ENCODE assay signal across 10 mouse cellular contexts in the genomic region with DNA sequence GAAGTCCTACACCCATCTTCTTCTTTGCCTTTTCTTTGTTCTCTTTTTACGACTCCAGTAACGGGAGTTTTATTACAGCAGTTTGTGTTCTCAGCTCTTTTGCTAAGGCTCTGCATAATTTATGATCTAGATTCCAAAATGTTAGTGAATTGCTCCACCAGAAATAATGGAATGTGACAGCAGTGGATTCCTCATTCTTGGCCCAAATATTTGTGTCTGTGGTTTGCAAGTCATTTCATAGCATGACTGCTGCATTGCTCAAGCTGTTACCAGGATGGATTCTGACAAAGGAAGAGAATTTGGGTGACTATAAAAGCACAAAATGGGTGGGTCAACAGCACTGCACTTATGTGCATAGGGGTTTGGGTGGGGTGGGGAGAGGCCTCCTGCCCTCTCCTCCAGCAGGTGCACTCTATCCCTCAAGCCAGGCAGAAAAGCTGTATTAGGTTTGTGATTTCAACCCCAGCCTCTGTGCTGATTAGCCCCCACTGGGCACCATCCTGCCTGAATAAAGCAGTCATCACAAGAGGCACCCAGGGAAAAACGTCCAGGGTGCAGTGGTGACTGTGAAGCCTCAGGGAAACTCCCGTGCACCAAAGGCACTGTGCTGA.
DNase-seq lines count a peak whose midpoint lies in the region; ATAC-seq and TF ChIP-seq lines count a peak whose summit lies in the region.
"Had no signal": no experiment of that assay in that cellular context is flagged by ENCODE, and none has a peak within 500 bp of the region (broad histone marks: within the 10 kb centered on the region; RNA-seq: fewer than 3 reads in every experiment).

No protein-coding gene starts in this region.

- H3K4me2 ChIP-seq in neural tube, embryonic 12.5 days (replicated peaks) = no peak overlapping the region
- no peak overlapping the region for H3K4me2 ChIP-seq in hindbrain, embryonic 16.5 days (ENCODE audit: low read length)
- H3K4me2 ChIP-seq in stomach, postnatal 0 days (replicated peaks; ENCODE audit: low read depth) = no peak overlapping the region

- DNase-seq in heart, adult 2 months = no peak
- no peak for DNase-seq in heart, postnatal 14 days
- DNase-seq in neural tube, embryonic 10.5 days (ENCODE audit: extremely low spot score, low spot score) = no peak
- no peak for DNase-seq in stomach, postnatal 0 days (ENCODE audit: low spot score)
- DNase-seq in urinary bladder, postnatal 25 days (ENCODE audit: low spot score) = no peak
- no peak for DNase-seq in adrenal gland, adult 2 months
- DNase-seq: left cerebral cortex, postnatal 4 days had no signal

- no peak for ATAC-seq in neural tube, embryonic 12.5 days (ENCODE audit: low FRiP score, low read depth)
- no peak for ATAC-seq in hindbrain, embryonic 16.5 days
- ATAC-seq in stomach, postnatal 0 days (ENCODE audit: low FRiP score, low TSS enrichment) = no peak
- ATAC-seq: CD4-positive, CD25-positive, alpha-beta regulatory T cell, adult 4 months had no signal

- peaks cover 22% of the 10 kb centered on the region for H3K4me1 ChIP-seq in heart, adult 2 months (ENCODE audit: control insufficient read depth, insufficient read depth, low read length)
- H3K4me1 ChIP-seq in neural tube, embryonic 12.5 days = peaks cover 70% of the 10 kb centered on the region
- peaks cover 57% of the 10 kb centered on the region for H3K4me1 ChIP-seq in hindbrain, embryonic 16.5 days (ENCODE audit: control insufficient read depth, insufficient read depth, low read depth, low read length)
- H3K4me1 ChIP-seq in stomach, postnatal 0 days (replicated peaks; ENCODE audit: control insufficient read depth, insufficient read depth) = no peaks in the 10 kb centered on the region

- H3K4me3 ChIP-seq in heart, adult 2 months = no peak overlapping the region
- H3K4me3 ChIP-seq in neural tube, embryonic 12.5 days = no peak overlapping the region
- H3K4me3 ChIP-seq in hindbrain, embryonic 16.5 days (ENCODE audit: low read length) = no peak overlapping the region
- no peak overlapping the region for H3K4me3 ChIP-seq in stomach, postnatal 0 days (ENCODE audit: low read depth, low read length)

- TF ChIP-seq EP300 in heart, adult 2 months (IDR thresholded peaks at IDR 0.05; ENCODE audit: insufficient read depth, low read depth, low read length) = no peak
- no peak for TF ChIP-seq EP300 in stomach, postnatal 0 days (optimal IDR thresholded peaks at IDR 0.05)

- no peaks in the 10 kb centered on the region for H3K9me3 ChIP-seq in neural tube, embryonic 12.5 days
- H3K9me3 ChIP-seq in hindbrain, embryonic 16.5 days (ENCODE audit: control insufficient read depth, low read length) = no peaks in the 10 kb centered on the region
- H3K9me3 ChIP-seq in stomach, postnatal 0 days (ENCODE audit: control insufficient read depth, low read length) = no peaks in the 10 kb centered on the region

- intact Hi-C loops in heart, adult 2 months (cut with DNase I) = loop anchor here (5.0 kb wide), 1 partner anchor 363 kb away; no protein-coding TSS in a partner anchor
- intact Hi-C loops in heart, postnatal 14 days (cut with DNase I) = loop anchor here (5.0 kb wide), 2 partner anchors 53 to 368 kb away; a partner anchor contains a TSS

- TF ChIP-seq CTCF in heart, adult 2 months (IDR thresholded peaks at IDR 0.05) = no peak
- no peak for TF ChIP-seq CTCF in stomach, postnatal 0 days (IDR thresholded peaks at IDR 0.05; ENCODE audit: low read depth)

- WGBS in heart, adult 2 months = 54% methylated on average over 4 of the region's 4 CpGs
- WGBS in neural tube, embryonic 12.5 days = 11% methylated on average over 4 of the region's 4 CpGs
- 28% methylated on average over 4 of the region's 4 CpGs for WGBS in hindbrain, embryonic 16.5 days
- WGBS in stomach, postnatal 0 days = 39% methylated on average over 4 of the region's 4 CpGs

- H3K27ac ChIP-seq in heart, adult 2 months = peak overlapping the region; percentile 12
- H3K27ac ChIP-seq in neural tube, embryonic 12.5 days = peak overlapping the region; percentile 7; the same call in 1 of the 2 replicates
- H3K27ac ChIP-seq in hindbrain, embryonic 16.5 days (ENCODE audit: low read depth, low read length) = peak overlapping the region; percentile 47
- H3K27ac ChIP-seq in stomach, postnatal 0 days (replicated peaks) = peak overlapping the region; percentile 40; the same call in 1 of the 2 replicates

- H3K9ac ChIP-seq in heart, adult 2 months (ENCODE audit: low read depth, low read length) = no peak overlapping the region
- no peak overlapping the region for H3K9ac ChIP-seq in neural tube, embryonic 12.5 days
- 0 out of 2 replicates have a peak overlapping the region, but pooled peaks have one; percentile 8 for H3K9ac ChIP-seq in hindbrain, embryonic 16.5 days (ENCODE audit: low read depth, low read length)
- no peak overlapping the region for H3K9ac ChIP-seq in stomach, postnatal 0 days (ENCODE audit: low read length)

- no peaks in the 10 kb centered on the region for H3K27me3 ChIP-seq in heart, adult 2 months (ENCODE audit: control insufficient read depth, insufficient read depth, low read length)
- H3K27me3 ChIP-seq in neural tube, embryonic 12.5 days (replicated peaks) = no peaks in the 10 kb centered on the region
- H3K27me3 ChIP-seq in hindbrain, embryonic 16.5 days (replicated peaks; ENCODE audit: control insufficient read depth, insufficient read depth, low read length) = no peaks in the 10 kb centered on the region
- H3K27me3 ChIP-seq in stomach, postnatal 0 days (ENCODE audit: control insufficient read depth, insufficient read depth, low read length) = no peaks in the 10 kb centered on the region

- H3K36me3 ChIP-seq in heart, adult 2 months (ENCODE audit: control insufficient read depth, insufficient read depth, low read length) = no peaks in the 10 kb centered on the region; the same call in 1 of the 2 replicates
- no peaks in the 10 kb centered on the region for H3K36me3 ChIP-seq in neural tube, embryonic 12.5 days
- no peaks in the 10 kb centered on the region for H3K36me3 ChIP-seq in hindbrain, embryonic 16.5 days (ENCODE audit: control insufficient read depth, insufficient read depth, low read length)
- no peaks in the 10 kb centered on the region for H3K36me3 ChIP-seq in stomach, postnatal 0 days (ENCODE audit: control insufficient read depth, insufficient read depth, low read length)

- no peak for TF ChIP-seq POLR2A in heart, adult 2 months (IDR thresholded peaks at IDR 0.05; ENCODE audit: insufficient read depth, low read depth, low read length)

- no peaks in the 10 kb centered on the region for H3K79me2 ChIP-seq in heart, adult 2 months (replicated peaks; ENCODE audit: control insufficient read depth, insufficient read depth, low read length)
